Mouse (Mus musculus) myocyte (in vitro differentiated cells): ENCODE data around the gene Bnipl.

Source experiments
- CEBPB ChIP-seq: IDR thresholded peaks from 2 replicates; pipeline ENCODE4 v1.6.1; 2011; ENCODE audit warnings: mild to moderate bottlenecking, moderate library complexity; ENCODE audit not compliant: poor library complexity, insufficient read depth, severe bottlenecking
- TCF12 ChIP-seq: IDR thresholded peaks from one replicate; pipeline ENCODE4 v1.6.1; 2011; ENCODE audit warnings: mild to moderate bottlenecking, control low read depth; ENCODE audit not compliant: poor library complexity, insufficient read depth, severe bottlenecking
- USF1 ChIP-seq: IDR thresholded peaks from one replicate; pipeline ENCODE4 v1.6.1; 2011; ENCODE audit warnings: low read depth, mild to moderate bottlenecking, control low read depth, moderate library complexity

DNA sequence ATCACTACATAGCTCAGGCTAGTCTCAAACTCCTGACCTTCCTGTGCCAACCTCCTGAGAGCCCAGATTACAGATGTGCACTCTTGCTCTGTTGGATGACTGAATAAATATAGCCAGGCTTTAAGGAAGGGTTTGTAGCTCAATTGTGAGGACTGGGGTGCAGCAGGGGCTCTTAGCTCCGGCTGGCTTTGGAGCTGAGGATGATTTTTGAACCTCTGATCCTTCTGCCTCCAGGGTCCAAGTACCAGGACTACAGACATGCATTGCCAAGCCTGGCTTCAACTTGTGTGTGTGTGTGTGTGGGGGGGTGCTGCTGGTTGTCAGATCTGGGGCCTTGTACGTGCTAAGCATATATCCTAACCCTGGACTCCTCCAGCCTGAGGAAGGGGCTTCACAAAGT, 41.9 kb upstream of the Bnipl start:
- TF ChIP-seq CEBPB (no peak), TCF12 (no peak), USF1 (no peak)
